Mouse (Mus musculus): ENCODE measurements around the gene Cntnap1.

Cntnap1 gene

DNA sequence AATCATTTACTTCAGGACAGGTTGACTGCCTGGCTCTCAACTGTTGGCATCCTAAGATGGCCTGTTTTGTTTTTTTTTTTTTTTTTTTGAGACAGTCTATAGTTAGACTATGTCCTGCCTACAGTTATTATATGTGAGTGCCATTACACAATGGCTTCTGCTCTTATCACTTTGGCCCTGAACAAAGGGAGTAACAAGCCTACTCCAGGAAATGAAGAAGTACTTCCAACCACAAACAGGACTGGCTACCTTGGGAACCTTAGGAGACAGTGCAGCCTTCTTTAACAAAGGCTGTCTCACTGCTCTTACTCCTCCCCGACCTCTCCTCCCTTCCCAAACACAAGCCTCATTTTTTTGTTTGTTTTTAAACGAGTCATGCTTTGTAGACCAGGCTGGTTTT is 50.5 kb downstream of the Cntnap1 start:
- DNase-seq (ENCODE audit: low read depth), result no peak

GRCm38 (mm10) chr11:101221306-101221986 is 51.1 kb downstream of the Cntnap1 start:
- DNase-seq (ENCODE audit: low read depth), result no peak

DNA sequence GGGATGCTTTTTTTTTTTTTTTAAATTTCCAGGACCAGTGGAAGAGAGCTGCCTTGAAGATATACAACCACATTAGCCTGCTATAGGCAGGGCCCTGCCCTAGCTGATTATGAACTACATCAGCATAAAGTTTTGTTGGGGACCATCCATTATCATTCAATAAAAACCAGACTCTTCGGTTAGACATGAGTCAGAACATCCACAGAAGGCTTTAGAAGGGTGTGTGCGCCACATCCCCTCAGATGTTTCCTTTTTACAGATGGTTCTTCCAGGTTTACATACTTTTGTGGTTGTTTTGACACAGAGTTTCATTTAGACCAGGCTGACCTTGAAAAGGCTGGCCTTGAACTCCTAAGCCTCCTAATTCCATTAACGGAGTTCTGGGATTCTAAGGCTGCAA is 54.0 kb downstream of the Cntnap1 start:
- peak; percentile 33 for DNase-seq (ENCODE audit: low read depth)

GRCm38 (mm10) chr11:101225331-101226064 is 55.2 kb downstream of the Cntnap1 start:
- DNase-seq (ENCODE audit: low read depth), result no peak

DNA sequence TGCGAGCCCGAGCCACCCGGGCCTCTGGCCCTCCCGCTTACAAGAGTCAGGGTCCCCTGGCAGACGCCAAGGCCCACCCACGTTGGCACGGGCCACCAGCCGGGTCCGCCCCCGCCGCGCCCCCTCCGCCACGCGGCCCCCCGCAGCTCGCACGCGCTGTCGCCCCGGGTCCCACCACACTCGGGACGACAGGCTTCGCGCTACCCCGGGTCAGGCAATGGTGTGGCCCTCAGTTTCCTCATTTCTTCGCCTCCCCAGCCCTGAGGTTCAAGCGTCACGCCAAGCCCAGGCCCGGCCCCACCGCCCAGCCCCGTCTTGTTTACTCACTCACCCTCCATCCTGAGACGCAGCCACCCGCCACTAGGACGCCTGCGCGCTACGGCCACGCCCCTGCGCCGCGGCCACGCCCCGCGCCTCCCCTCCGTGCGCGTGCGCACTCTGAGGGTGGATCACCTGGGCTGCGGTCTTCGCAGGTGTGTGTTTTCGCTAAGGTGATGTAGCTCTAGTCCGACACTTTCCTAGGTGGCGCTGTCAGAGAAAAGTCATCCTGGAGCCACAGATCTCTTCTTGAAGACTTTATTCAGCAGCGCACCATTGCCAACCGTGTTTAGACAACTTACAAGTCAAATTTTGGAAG is 55.9 kb downstream of the Cntnap1 start, which contains the start of gene Ezh1:
TSS of gene Ezh1 (minus strand) at position 399 of the 637 bp plus-strand sequence.
- peak; percentile 94 for DNase-seq (ENCODE audit: low read depth)

- DNase-seq (ENCODE audit: low read depth), result no peak
These were observed 59.1 kb downstream of the Cntnap1 start for GRCm38 (mm10) chr11:101229361-101229900.

GRCm38 (mm10) chr11:101230061-101230511 is 59.8 kb downstream of the Cntnap1 start:
- DNase-seq (ENCODE audit: low read depth), result no peak

GRCm38 (mm10) chr11:101230526-101230925 is 60.2 kb downstream of the Cntnap1 start:
- DNase-seq (ENCODE audit: low read depth), result no peak

GRCm38 (mm10) chr11:101230991-101231871 is 60.9 kb downstream of the Cntnap1 start:
- DNase-seq (ENCODE audit: low read depth), result no peak

DNA sequence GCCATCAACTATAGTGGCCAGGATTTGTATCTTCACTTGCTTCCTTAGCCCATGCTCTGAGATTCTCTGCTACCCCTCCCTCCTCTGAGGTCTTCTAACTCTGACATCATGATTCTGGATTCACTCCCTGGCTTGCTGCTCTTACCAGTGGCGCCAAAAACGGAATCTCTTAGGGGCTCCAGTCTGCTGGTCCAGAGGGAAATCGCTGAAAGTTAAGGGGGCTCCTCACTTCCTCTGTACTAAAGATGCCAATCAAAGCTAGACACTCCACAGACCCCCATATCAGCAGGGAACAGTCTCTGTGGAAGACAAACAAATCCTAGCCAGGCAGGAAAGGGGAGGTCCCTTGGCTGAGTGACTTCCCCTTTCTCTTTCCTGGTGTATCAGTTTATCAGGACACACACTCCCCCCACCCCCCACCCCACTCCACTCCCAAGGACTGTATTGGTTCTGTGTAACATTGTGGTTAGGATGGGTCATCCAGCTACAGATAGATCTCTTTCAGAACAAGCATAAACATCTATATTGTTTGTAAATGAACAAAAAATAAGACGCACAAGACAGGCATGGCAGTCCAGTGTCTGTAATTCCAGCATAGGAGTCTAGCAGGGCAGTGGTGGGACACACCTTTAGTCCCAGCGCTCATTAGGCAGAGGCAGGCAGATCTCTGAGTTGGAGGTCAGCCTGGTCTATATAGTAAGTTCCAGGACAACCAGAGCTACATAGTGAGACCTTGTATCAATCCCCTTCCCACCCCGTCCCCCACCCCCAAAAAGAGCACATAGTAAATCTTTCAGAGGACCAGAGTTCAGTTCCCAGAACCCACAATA is 61.9 kb downstream of the Cntnap1 start:
- no peak for DNase-seq (ENCODE audit: low read depth)

GRCm38 (mm10) chr11:101233240-101233639 is 62.9 kb downstream of the Cntnap1 start:
- DNase-seq (ENCODE audit: low read depth), result no peak

- no peak for DNase-seq (ENCODE audit: low read depth)
These were observed 63.8 kb downstream of the Cntnap1 start for GRCm38 (mm10) chr11:101234124-101234523.

DNA sequence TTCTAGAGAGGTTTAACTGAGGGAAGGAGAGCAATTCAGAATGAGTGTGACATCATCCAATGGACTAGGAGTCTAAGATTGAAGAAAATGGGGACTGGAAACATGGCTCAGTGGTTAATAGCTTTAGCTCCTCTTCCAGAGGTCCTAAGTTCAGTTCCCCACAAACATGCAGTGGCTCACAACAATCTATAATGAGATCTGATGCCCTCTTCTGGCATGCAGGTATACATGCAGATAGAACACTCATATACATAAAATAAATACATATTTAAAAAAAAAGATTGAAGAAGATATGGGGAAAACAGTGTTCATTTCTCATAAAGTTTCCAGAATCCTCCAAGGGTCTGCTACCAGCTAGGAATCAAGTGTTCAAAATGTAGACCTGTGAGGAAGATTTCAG is 65.1 kb downstream of the Cntnap1 start:
- no peak for DNase-seq (ENCODE audit: low read depth)

- DNase-seq (ENCODE audit: low read depth), result no peak
These were observed 66.5 kb downstream of the Cntnap1 start for GRCm38 (mm10) chr11:101236782-101237181.

DNA sequence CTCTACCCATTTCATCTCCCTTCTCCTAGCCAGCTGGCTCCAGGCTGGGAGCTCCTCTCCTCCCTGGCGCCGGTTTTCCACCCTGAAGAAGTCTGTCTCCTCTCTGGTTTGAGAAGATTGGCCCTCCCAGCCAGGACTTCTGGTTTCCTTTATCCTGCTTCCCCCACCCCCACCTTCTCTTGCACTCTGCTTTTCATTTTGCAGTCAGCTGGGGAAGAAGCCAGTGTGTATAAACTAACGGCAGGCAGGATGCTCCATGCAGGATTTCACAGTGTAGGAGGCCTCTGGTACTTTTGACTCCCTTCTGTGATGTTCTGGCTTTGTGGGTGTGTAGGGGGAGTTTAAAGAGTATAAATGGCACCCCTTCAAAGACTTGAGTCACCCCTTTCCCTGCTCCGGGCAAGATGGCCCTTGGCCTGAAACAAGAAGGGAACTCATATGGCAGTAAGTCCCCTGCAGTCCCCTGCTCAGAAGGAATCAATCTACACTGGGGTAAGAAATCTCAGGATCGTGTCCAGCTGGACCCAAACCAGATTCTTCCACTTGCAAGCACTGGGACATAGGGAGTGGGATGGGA is 67.8 kb downstream of the Cntnap1 start:
- no peak for DNase-seq (ENCODE audit: low read depth)

Data from induced T-regulatory cell, adult 2 months (primary cell).